Mouse (Mus musculus): ENCODE results near the gene Skint5. TPM values are rescaled to one million over a fixed set of nuclear protein-coding genes. Genes with fewer than 3 reads are reported as not detected.

Skint5 gene
- polyA plus RNA-seq (2015; fragmentation: Nextera tagmentation; extraction: Ambion mirVana): not detected in 2 replicates

GRCm38 (mm10) chr4:113999403-113999802, at the start of gene Skint5:
Gene Skint5 (minus strand): TSS chr4:113999503.

Other genes starting within 250 kb of the Skint5 start
- not detected in 2 replicates for gene Skint11, start 163.9 kb upstream of the Skint5 start, polyA plus RNA-seq (2015; fragmentation: Nextera tagmentation; extraction: Ambion mirVana)

Data from urinary bladder, postnatal 0 days (tissue).